Mouse (Mus musculus) cerebellum, postnatal 14 days (tissue): Measurements from ENCODE around the gene Tgfbr3.

Experiments
- DNase-seq, 2 experiments: peaks; one replicate each; pipeline ENCODE4 v3.0.0; 2021; ENCODE audit warnings: mixed read lengths in 2 of 2

Gene Tgfbr3

GRCm38 (mm10) chr5:107202801-107203559 is 86.4 kb downstream of the Tgfbr3 start:
- no peak for DNase-seq

GRCm38 (mm10) chr5:107201509-107202182 is 87.8 kb downstream of the Tgfbr3 start:
- DNase-seq, result no peak

GRCm38 (mm10) chr5:107200853-107201341 is 88.5 kb downstream of the Tgfbr3 start:
- no peak for DNase-seq

GRCm38 (mm10) chr5:107200221-107200635 is 89.2 kb downstream of the Tgfbr3 start:
- DNase-seq, result no peak

GRCm38 (mm10) chr5:107195751-107196395 is 93.6 kb downstream of the Tgfbr3 start:
- DNase-seq, result no peak

GRCm38 (mm10) chr5:107193160-107193559 is 96.3 kb downstream of the Tgfbr3 start:
- no peak for DNase-seq

GRCm38 (mm10) chr5:107192372-107192771 is 97.1 kb downstream of the Tgfbr3 start:
- DNase-seq, result no peak

GRCm38 (mm10) chr5:107188551-107188950 is 100.9 kb downstream of the Tgfbr3 start:
- DNase-seq, result no peak

GRCm38 (mm10) chr5:107186206-107186605 is 103.2 kb downstream of the Tgfbr3 start:
- DNase-seq, result no peak

- no peak for DNase-seq
These were observed 105.1 kb downstream of the Tgfbr3 start for GRCm38 (mm10) chr5:107184158-107184883.

GRCm38 (mm10) chr5:107183537-107183936 is 105.9 kb downstream of the Tgfbr3 start:
- no peak for DNase-seq

GRCm38 (mm10) chr5:107182721-107183120 is 106.7 kb downstream of the Tgfbr3 start:
- DNase-seq, result no peak

GRCm38 (mm10) chr5:107181820-107182219 is 107.6 kb downstream of the Tgfbr3 start:
- DNase-seq, result no peak

- no peak for DNase-seq
These were observed 110.2 kb downstream of the Tgfbr3 start for GRCm38 (mm10) chr5:107179194-107179593.

- no peak for DNase-seq
These were observed 111.6 kb downstream of the Tgfbr3 start for GRCm38 (mm10) chr5:107177791-107178190.

GRCm38 (mm10) chr5:107177248-107177647 is 112.2 kb downstream of the Tgfbr3 start:
- no peak for DNase-seq

GRCm38 (mm10) chr5:107176796-107177195 is 112.6 kb downstream of the Tgfbr3 start:
- DNase-seq, result no peak

- DNase-seq, result no peak
These were observed 113.2 kb downstream of the Tgfbr3 start for GRCm38 (mm10) chr5:107176196-107176595.

- DNase-seq, result no peak
These were observed 115.2 kb downstream of the Tgfbr3 start for GRCm38 (mm10) chr5:107174188-107174587.

GRCm38 (mm10) chr5:107173483-107173882 is 115.9 kb downstream of the Tgfbr3 start:
- no peak for DNase-seq

GRCm38 (mm10) chr5:107171861-107172260 is 117.6 kb downstream of the Tgfbr3 start:
- no peak for DNase-seq

- DNase-seq, result no peak
These were observed 119.6 kb downstream of the Tgfbr3 start for GRCm38 (mm10) chr5:107169796-107170195.

GRCm38 (mm10) chr5:107167872-107168300 is 121.5 kb downstream of the Tgfbr3 start:
- peak; percentile 73 to 75 for DNase-seq
